Mouse (Mus musculus): ENCODE results near the gene Ciapin1. TPM values are rescaled to one million over a fixed set of nuclear protein-coding genes. Genes with fewer than 3 reads are reported as not detected.
"Not testable (repeated sequence)": the region's sequence is repeated elsewhere in the genome, so short reads cannot be mapped to it uniquely, and the experiment has no call there.

Ciapin1 gene
- polyA plus RNA-seq, 1 experiment from 2014 or later, result 112 TPM

GRCm38 (mm10) chr8:94857346-94858173 is 19.4 kb upstream of the Ciapin1 start, which contains the start of gene Polr2c:
Gene Polr2c, plus strand, starts transcription at chr8:94857450.
- peak within 1 kb of the TSS; percentile 90 for H3K4me2 ChIP-seq (ENCODE audit: low read length)
- peak within 1 kb of the TSS; percentile 88 for H3K9ac ChIP-seq (ENCODE audit: low read depth, low read length)
- DNase-seq (ENCODE audit: low spot score) (peak; percentile 89), ATAC-seq (replicated peaks; ENCODE audit: low FRiP score, low read depth) (peak; percentile 61)
- 0 out of 2 replicates have a peak within 1 kb of the TSS, but pooled peaks have one; percentile 47 for H3K27ac ChIP-seq
- under 1% methylated on average over 68 of the region's 68 CpGs for WGBS
- H3K27me3 ChIP-seq (ENCODE audit: insufficient read depth, low read length), result no peaks in the 10 kb centered on the region
- peaks cover 28% of the 10 kb centered on the region for H3K36me3 ChIP-seq (ENCODE audit: insufficient read depth, low read length)
- H3K4me1 ChIP-seq (replicated peaks; ENCODE audit: insufficient read depth, low read length), result peaks cover 6% of the 10 kb centered on the region; the same call in 1 of the 2 replicates
- peak within 1 kb of the TSS; percentile 80 for H3K4me3 ChIP-seq (replicated peaks; ENCODE audit: low read depth, low read length)
- TF ChIP-seq CTCF (IDR thresholded peaks at IDR 0.05; ENCODE audit: low read depth), result peak; percentile 91
- no peaks in the 10 kb centered on the region for H3K9me3 ChIP-seq (replicated peaks; ENCODE audit: low read length)

GRCm38 (mm10) chr8:94857011-94857345 is 18.8 kb upstream of the Ciapin1 start:
- no peak overlapping the region for H3K27ac ChIP-seq
- peaks cover 29% of the 10 kb centered on the region for H3K36me3 ChIP-seq (ENCODE audit: insufficient read depth, low read length)
- peaks cover 6% of the 10 kb centered on the region; the same call in 1 of the 2 replicates for H3K4me1 ChIP-seq (replicated peaks; ENCODE audit: insufficient read depth, low read length)
- no peak for ATAC-seq (replicated peaks; ENCODE audit: low FRiP score, low read depth)
- no peak overlapping the region for H3K4me2 ChIP-seq (ENCODE audit: low read length)
- no peaks in the 10 kb centered on the region for H3K27me3 ChIP-seq (ENCODE audit: insufficient read depth, low read length)
- WGBS, result 26% methylated on average over 5 of the region's 5 CpGs
- H3K9ac ChIP-seq (ENCODE audit: low read depth, low read length), result no peak overlapping the region
- TF ChIP-seq CTCF (IDR thresholded peaks at IDR 0.05; ENCODE audit: low read depth), result no peak
- no peak for DNase-seq (ENCODE audit: low spot score)
- no peaks in the 10 kb centered on the region for H3K9me3 ChIP-seq (replicated peaks; ENCODE audit: low read length)
- H3K4me3 ChIP-seq (replicated peaks; ENCODE audit: low read depth, low read length), result no peak overlapping the region; the same call in 1 of the 2 replicates

- not testable (repeated sequence) for ATAC-seq (replicated peaks; ENCODE audit: low FRiP score, low read depth); H3K4me2 ChIP-seq (ENCODE audit: low read length); H3K4me3 ChIP-seq (replicated peaks; ENCODE audit: low read depth, low read length); H3K9me3 ChIP-seq (replicated peaks; ENCODE audit: low read length); H3K27me3 ChIP-seq (ENCODE audit: insufficient read depth, low read length); DNase-seq (ENCODE audit: low spot score); H3K27ac ChIP-seq; H3K9ac ChIP-seq (ENCODE audit: low read depth, low read length); H3K4me1 ChIP-seq (replicated peaks; ENCODE audit: insufficient read depth, low read length)
- peaks cover 39% of the 10 kb centered on the region for H3K36me3 ChIP-seq (ENCODE audit: insufficient read depth, low read length)
- 90% methylated on average over 11 of the region's 11 CpGs for WGBS
Observed at GRCm38 (mm10) chr8:94854761-94855160, 16.6 kb upstream of the Ciapin1 start.

- H3K27ac ChIP-seq, result no peak overlapping the region
- H3K27me3 ChIP-seq (ENCODE audit: insufficient read depth, low read length), result no peaks in the 10 kb centered on the region
- DNase-seq (ENCODE audit: low spot score) (no peak), ATAC-seq (replicated peaks; ENCODE audit: low FRiP score, low read depth) (no peak)
- no peak overlapping the region for H3K4me2 ChIP-seq (ENCODE audit: low read length)
- 94% methylated on average over 5 of the region's 5 CpGs for WGBS
- no peak for TF ChIP-seq CTCF (IDR thresholded peaks at IDR 0.05; ENCODE audit: low read depth)
- no peaks in the 10 kb centered on the region for H3K9me3 ChIP-seq (replicated peaks; ENCODE audit: low read length)
- H3K4me1 ChIP-seq (replicated peaks; ENCODE audit: insufficient read depth, low read length), result no peaks in the 10 kb centered on the region
- H3K4me3 ChIP-seq (replicated peaks; ENCODE audit: low read depth, low read length), result no peak overlapping the region
- peaks cover 62% of the 10 kb centered on the region for H3K36me3 ChIP-seq (ENCODE audit: insufficient read depth, low read length)
- no peak overlapping the region for H3K9ac ChIP-seq (ENCODE audit: low read depth, low read length)
Observed at GRCm38 (mm10) chr8:94850049-94850448, 11.9 kb upstream of the Ciapin1 start.

GRCm38 (mm10) chr8:94841183-94841582 is 3.0 kb upstream of the Ciapin1 start:
- Histone ChIP-seq H3K4me1 (replicated peaks; ENCODE audit: insufficient read depth, low read length) (peaks cover 8% of the 10 kb centered on the region; the same call in 1 of the 2 replicates), H3K27ac (no peak overlapping the region), H3K36me3 (ENCODE audit: insufficient read depth, low read length) (peaks cover 20% of the 10 kb centered on the region), H3K4me3 (replicated peaks; ENCODE audit: low read depth, low read length) (no peak overlapping the region), H3K9ac (ENCODE audit: low read depth, low read length) (peak overlapping the region; percentile 18; the same call in 1 of the 2 replicates), H3K9me3 (replicated peaks; ENCODE audit: low read length) (no peaks in the 10 kb centered on the region), H3K27me3 (ENCODE audit: insufficient read depth, low read length) (no peaks in the 10 kb centered on the region), H3K4me2 (ENCODE audit: low read length) (no peak overlapping the region)
- ATAC-seq (replicated peaks; ENCODE audit: low FRiP score, low read depth) (no peak), DNase-seq (ENCODE audit: low spot score) (no peak)
- 60% methylated on average over 2 of the region's 2 CpGs for WGBS
- peak; percentile 34 for TF ChIP-seq CTCF (IDR thresholded peaks at IDR 0.05; ENCODE audit: low read depth)

GRCm38 (mm10) chr8:94838600-94838999 is 442 bp upstream of the Ciapin1 start:
- 0% methylated on average over 24 of the region's 24 CpGs for WGBS
- H3K27ac ChIP-seq, result peak overlapping the region; percentile 92

More at GRCm38 (mm10) chr8:94838600-94838999, 442 bp upstream of the Ciapin1 start:
- peak overlapping the region; percentile 94 for H3K9ac ChIP-seq (ENCODE audit: low read depth, low read length)
- peak overlapping the region; percentile 89 for H3K4me3 ChIP-seq (replicated peaks; ENCODE audit: low read depth, low read length)
- peak; percentile 48 for ATAC-seq (replicated peaks; ENCODE audit: low FRiP score, low read depth)
- TF ChIP-seq CTCF (IDR thresholded peaks at IDR 0.05; ENCODE audit: low read depth), result no peak
- no peaks in the 10 kb centered on the region for H3K27me3 ChIP-seq (ENCODE audit: insufficient read depth, low read length)
- H3K4me2 ChIP-seq (ENCODE audit: low read length), result peak overlapping the region; percentile 92
- H3K36me3 ChIP-seq (ENCODE audit: insufficient read depth, low read length), result no peaks in the 10 kb centered on the region
- H3K4me1 ChIP-seq (replicated peaks; ENCODE audit: insufficient read depth, low read length), result peaks cover 8% of the 10 kb centered on the region; the same call in 1 of the 2 replicates
- H3K9me3 ChIP-seq (replicated peaks; ENCODE audit: low read length), result no peaks in the 10 kb centered on the region
- DNase-seq (ENCODE audit: low spot score), result peak; percentile 51
